Mouse (Mus musculus) testis, adult 2 months (tissue): ENCODE data around the gene Ntn5.

Source experiments
- CTCF ChIP-seq: fragments of 200-500 bp; IDR thresholded peaks from 2 replicates; pipeline ENCODE4 v1.5.1; 2012; ENCODE audit warnings: low read depth, mild to moderate bottlenecking, inconsistent platforms, low read length, moderate library complexity; ENCODE audit not compliant: control insufficient read depth, insufficient read depth, insufficient replicate concordance
- POLR2A ChIP-seq: fragments of 200-500 bp; IDR thresholded peaks from 2 replicates; pipeline ENCODE4 v1.6.1; 2012; ENCODE audit warnings: low read depth, mild to moderate bottlenecking, inconsistent platforms, low read length, moderate library complexity; ENCODE audit not compliant: control insufficient read depth

DNA sequence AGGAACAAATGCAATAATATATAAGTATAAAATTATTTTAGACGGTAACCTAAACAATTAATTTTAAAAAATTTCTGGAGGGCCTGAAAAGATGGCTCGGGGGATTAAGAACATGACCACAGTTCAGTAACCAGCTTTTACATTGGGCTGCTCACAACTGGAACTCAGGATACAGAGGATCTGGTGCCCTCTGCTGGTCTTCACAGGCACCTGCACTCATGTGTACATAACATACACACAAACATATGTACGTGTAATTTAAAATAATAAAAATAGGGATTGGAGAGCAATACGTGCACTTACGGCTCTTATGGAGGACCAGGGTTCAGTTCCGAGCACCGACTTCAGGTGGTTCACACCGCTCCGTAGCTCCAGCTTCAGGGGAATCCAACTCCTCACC, 14.9 kb upstream of the Ntn5 start:
- TF ChIP-seq POLR2A (no peak), CTCF (no peak)
